Mouse (Mus musculus) ES-Bruce4 (cell line): ENCODE data around the gene Fank1.

Source experiments
- CTCF ChIP-seq: IDR thresholded peaks from one replicate; pipeline ENCODE4 v1.8.1; 2011; ENCODE audit warnings: low read depth, low read length
- POLR2A ChIP-seq: IDR thresholded peaks from one replicate; pipeline ENCODE4 v1.8.1; 2011; ENCODE audit warnings: low read length; ENCODE audit not compliant: insufficient read depth

- TF ChIP-seq CTCF (no peak), POLR2A (no peak)
Measured at GRCm38 (mm10) chr7:133792771-133793170, 16.1 kb downstream of the Fank1 start.
